Mouse (Mus musculus) erythroblast, adult 5-6 weeks (primary cell): ENCODE results near the gene A430089I19Rik. TPM values are rescaled to one million over a fixed set of nuclear protein-coding genes. Genes with fewer than 3 reads are reported as not detected.
"Not testable (repeated sequence)": the region's sequence is repeated elsewhere in the genome, so short reads cannot be mapped to it uniquely, and the experiment has no call there.

ENCODE experiments used
- ATAC-seq: replicated peaks from 2 replicates; pipeline ENCODE4 v1.8.0; 2016; ENCODE audit warnings: moderate number of reproducible peaks, mild to moderate bottlenecking, moderate TSS enrichment, inconsistent platforms; ENCODE audit not compliant: poor library complexity, low FRiP score, severe bottlenecking
- total RNA-seq, 2 experiments: library from RNA; stranded (forward) in 1 of 2; stranded (reverse) in 1 of 2; fragments of 150-400 nt in 1 of 2; fragments of 200-764, 138-1000 nt in 1 of 2; gene quantifications; 2 replicates each; pipeline versions ENCODE4 v1.2.3 to v1.2.4; 2015 to 2017; ENCODE audit warnings: low replicate concordance in 2 of 2

A430089I19Rik gene
- total RNA-seq (2015; ENCODE audit: low replicate concordance) = not detected in 2 replicates
- not detected in 2 replicates for total RNA-seq (2017; ENCODE audit: low replicate concordance)

GRCm38 (mm10) chr5:94306696-94307095 is at the start of gene A430089I19Rik:
A430089I19Rik (minus strand) TSS chr5:94306796.
- not testable (repeated sequence) for ATAC-seq

GRCm38 (mm10) chr5:94339449-94339848 is 32.9 kb upstream of the A430089I19Rik start, which contains the start of gene AA792892:
AA792892 (plus strand) TSS chr5:94339749.
- not testable (repeated sequence) for ATAC-seq

GRCm38 (mm10) chr5:94314135-94314534 is 7.5 kb upstream of the A430089I19Rik start, which contains the start of gene Gm6502:
Gm6502 (plus strand) TSS chr5:94314435.
- not testable (repeated sequence) for ATAC-seq

Other genes with a start within 250 kb of the A430089I19Rik start
- not detected in 2 replicates for gene BC061212, start 236.3 kb downstream of the A430089I19Rik start, total RNA-seq (2015; ENCODE audit: low replicate concordance)
- gene BC061212, start 236.3 kb downstream of the A430089I19Rik start, total RNA-seq (2017; ENCODE audit: low replicate concordance) = not detected in 2 replicates
- not detected in 2 replicates for gene Gm6351, start 230.4 kb downstream of the A430089I19Rik start, total RNA-seq (2015; ENCODE audit: low replicate concordance)
- gene Gm6351, start 230.4 kb downstream of the A430089I19Rik start, total RNA-seq (2017; ENCODE audit: low replicate concordance) = not detected in 2 replicates
- gene Gm3106, start 88.8 kb downstream of the A430089I19Rik start, total RNA-seq (2015; ENCODE audit: low replicate concordance) = not detected in 2 replicates
- not detected in 2 replicates for gene Gm3106, start 88.8 kb downstream of the A430089I19Rik start, total RNA-seq (2017; ENCODE audit: low replicate concordance)
- gene Gm6502, start 7.6 kb upstream of the A430089I19Rik start, total RNA-seq (2015; ENCODE audit: low replicate concordance) = not detected in 2 replicates
- not detected in 2 replicates for gene Gm6502, start 7.6 kb upstream of the A430089I19Rik start, total RNA-seq (2017; ENCODE audit: low replicate concordance)
- not detected in 2 replicates for gene AA792892, start 33.0 kb upstream of the A430089I19Rik start, total RNA-seq (2015; ENCODE audit: low replicate concordance)
- gene AA792892, start 33.0 kb upstream of the A430089I19Rik start, total RNA-seq (2017; ENCODE audit: low replicate concordance) = not detected in 2 replicates
- gene Gm7682, start 139.0 kb upstream of the A430089I19Rik start, total RNA-seq (2015; ENCODE audit: low replicate concordance) = not detected in 2 replicates
- 0.56 TPM in 1 of 2 replicates, not detected in the other for gene Gm7682, start 139.0 kb upstream of the A430089I19Rik start, total RNA-seq (2017; ENCODE audit: low replicate concordance)
- gene Gm3139, start 219.5 kb upstream of the A430089I19Rik start, total RNA-seq (2015; ENCODE audit: low replicate concordance) = not detected in 2 replicates
- gene Gm3139, start 219.5 kb upstream of the A430089I19Rik start, total RNA-seq (2017; ENCODE audit: low replicate concordance) = not detected in 2 replicates